Mouse (Mus musculus): Measurements from ENCODE around the gene BC004004.

DNA sequence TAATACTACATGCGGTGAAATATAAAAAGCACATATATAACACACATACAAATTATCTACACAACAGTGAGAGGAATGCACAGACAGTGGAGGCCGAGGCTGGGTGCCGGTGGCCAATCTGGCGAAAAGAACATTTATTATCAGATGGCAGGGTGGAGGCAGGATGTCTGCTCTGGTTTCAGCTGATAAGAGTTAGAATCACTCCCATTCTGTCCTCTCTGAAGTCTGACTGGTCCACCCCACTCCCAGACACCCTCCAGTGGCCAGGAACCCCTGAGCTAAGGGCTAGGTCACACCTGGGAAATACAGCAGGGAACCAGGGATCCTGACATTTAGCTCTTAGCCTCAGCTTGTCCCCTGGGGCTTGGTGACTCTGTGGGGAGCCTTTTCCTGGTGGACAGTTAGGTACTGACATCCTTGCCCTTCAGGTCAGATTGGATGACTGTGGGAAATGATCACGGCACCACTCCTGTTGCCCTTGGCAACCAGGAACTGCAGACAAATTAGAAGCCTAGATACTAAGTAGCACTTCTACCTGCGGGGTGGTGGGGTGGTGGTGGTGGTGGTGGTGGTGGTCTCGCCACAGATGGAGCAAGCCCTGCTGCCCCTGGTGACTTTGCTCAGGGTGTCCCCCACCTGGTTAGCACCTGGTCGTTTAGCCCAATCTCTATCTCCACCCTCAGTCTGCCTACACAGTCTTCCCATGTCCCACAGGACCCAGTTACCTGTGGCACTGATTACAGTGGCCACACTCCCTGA, 51.5 kb downstream of the BC004004 start:
- TF ChIP-seq CTCF (IDR thresholded peaks at IDR 0.05; ENCODE audit: borderline replicate concordance, insufficient read depth, low read depth, low read length) = no peak
- TF ChIP-seq POLR2A (IDR thresholded peaks at IDR 0.05; ENCODE audit: borderline replicate concordance, insufficient read depth, low read length) = no peak

Data from cerebellum, adult 2 months (tissue).